In genomic region chr19:41112609-41113008, GRCm38 (mm10) we compare ENCODE assay signal across 24 mouse cellular contexts. TPM values are rescaled to one million over a fixed set of nuclear protein-coding genes. Genes with fewer than 3 reads are reported as not detected.
"Had no signal": no experiment of that assay in that cellular context is flagged by ENCODE, and none has a peak within 500 bp of the region (broad histone marks: within the 10 kb centered on the region; RNA-seq: fewer than 3 reads in every experiment).

No protein-coding gene starts in this region.

- H3K4me3 ChIP-seq: layer of hippocampus, adult 2 months; limb, embryonic 15.5 days; neural tube, embryonic 12.5 days; neural tube, embryonic 15.5 days; stomach, embryonic 15.5 days had no signal

- H3K4me2 ChIP-seq: limb, embryonic 15.5 days; liver, embryonic 11.5 days; midbrain, embryonic 11.5 days; neural tube, embryonic 12.5 days; neural tube, embryonic 15.5 days; stomach, embryonic 15.5 days had no signal

- H3K9me3 ChIP-seq: limb, embryonic 15.5 days; neural tube, embryonic 12.5 days; neural tube, embryonic 15.5 days; stomach, embryonic 15.5 days had no signal

- ATAC-seq: intestine, embryonic 16.5 days; liver, postnatal 0 days had no signal

- DNase-seq: kidney, adult 9 months; kidney, postnatal 4 days; layer of hippocampus, adult 9-11 months; liver, postnatal 0 days; lung, postnatal 14 days; lung, postnatal 4 days; midbrain, embryonic 14.5 days; right cerebral cortex, adult 18-20 months; right cerebral cortex, postnatal 25 days; spleen, adult 18-20 months; thymus, postnatal 25 days had no signal

- H3K27me3 ChIP-seq: neural tube, embryonic 12.5 days; neural tube, embryonic 15.5 days; stomach, embryonic 15.5 days had no signal

- H3K27ac ChIP-seq: layer of hippocampus, adult 2 months; limb, embryonic 15.5 days; liver, embryonic 14.5 days; neural tube, embryonic 12.5 days; neural tube, embryonic 15.5 days; stomach, embryonic 15.5 days had no signal

- H3K9ac ChIP-seq: limb, embryonic 15.5 days; liver, embryonic 14.5 days; liver, postnatal 0 days; neural tube, embryonic 12.5 days; neural tube, embryonic 15.5 days; stomach, embryonic 15.5 days had no signal

- H3K36me3 ChIP-seq: limb, embryonic 15.5 days; neural tube, embryonic 12.5 days; neural tube, embryonic 15.5 days; stomach, embryonic 15.5 days had no signal

RNA-seq across cellular contexts. Expression of gene Opalin, which starts 35.7 kb away (rescaled TPM):
- polyA plus RNA-seq: intestine, embryonic 16.5 days; kidney, embryonic 16.5 days; limb, embryonic 11.5 days; limb, embryonic 15.5 days; liver, embryonic 11.5 days; liver, embryonic 14.5 days; liver, postnatal 0 days; lung, embryonic 16.5 days; midbrain, embryonic 11.5 days; midbrain, embryonic 14.5 days; midbrain, postnatal 0 days; neural tube, embryonic 12.5 days; neural tube, embryonic 15.5 days; stomach, embryonic 15.5 days had no signal
